Mouse (Mus musculus): Measurements from ENCODE around the gene Sdk2.

Gene Sdk2

GRCm38 (mm10) chr11:113819001-113819400, 247.8 kb downstream of the Sdk2 start:
- DNase-seq: no peak

- no peak for DNase-seq
Measured at GRCm38 (mm10) chr11:113816971-113817548, 249.8 kb downstream of the Sdk2 start.

- no peak for DNase-seq
Measured at GRCm38 (mm10) chr11:113816439-113816838, 250.4 kb downstream of the Sdk2 start.

DNA sequence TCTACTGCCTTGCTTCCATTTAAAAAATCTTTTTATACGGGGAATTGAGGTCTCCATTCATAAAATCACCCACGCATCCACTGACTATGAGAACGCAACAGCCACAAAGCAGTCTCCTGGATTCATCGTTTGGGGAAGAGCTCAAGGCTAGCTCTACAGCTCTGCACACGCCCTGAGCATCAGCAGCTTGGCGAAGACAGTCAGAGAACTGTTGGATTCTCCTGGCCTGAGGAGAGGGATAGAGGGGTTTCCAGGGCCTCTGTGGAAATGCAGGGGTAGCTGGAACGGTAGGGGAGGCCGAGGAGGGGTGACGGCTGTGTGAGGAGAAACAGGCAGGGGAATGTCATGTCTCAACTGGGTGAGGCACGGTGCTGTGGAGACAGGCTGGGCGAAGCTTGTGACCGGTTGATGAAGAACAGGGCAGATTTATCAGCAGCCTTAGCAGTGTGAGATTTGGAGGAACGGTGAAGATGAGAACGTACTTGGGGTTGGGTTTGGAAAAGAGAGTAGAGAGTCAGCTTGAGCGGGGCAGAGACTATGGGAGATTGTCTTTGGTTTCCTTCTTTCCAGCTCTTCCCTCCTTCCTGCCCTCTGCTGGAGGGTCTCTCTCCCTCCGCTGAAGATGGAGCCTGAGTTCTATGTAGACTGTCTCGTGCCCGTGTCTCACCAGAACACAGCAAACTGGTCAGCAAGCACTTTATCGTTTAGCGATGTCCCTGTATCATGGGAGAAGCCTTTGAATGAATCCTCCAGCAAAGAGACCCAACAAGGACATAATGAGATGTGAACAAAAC, 255.1 kb downstream of the Sdk2 start:
- no peak for DNase-seq

DNA sequence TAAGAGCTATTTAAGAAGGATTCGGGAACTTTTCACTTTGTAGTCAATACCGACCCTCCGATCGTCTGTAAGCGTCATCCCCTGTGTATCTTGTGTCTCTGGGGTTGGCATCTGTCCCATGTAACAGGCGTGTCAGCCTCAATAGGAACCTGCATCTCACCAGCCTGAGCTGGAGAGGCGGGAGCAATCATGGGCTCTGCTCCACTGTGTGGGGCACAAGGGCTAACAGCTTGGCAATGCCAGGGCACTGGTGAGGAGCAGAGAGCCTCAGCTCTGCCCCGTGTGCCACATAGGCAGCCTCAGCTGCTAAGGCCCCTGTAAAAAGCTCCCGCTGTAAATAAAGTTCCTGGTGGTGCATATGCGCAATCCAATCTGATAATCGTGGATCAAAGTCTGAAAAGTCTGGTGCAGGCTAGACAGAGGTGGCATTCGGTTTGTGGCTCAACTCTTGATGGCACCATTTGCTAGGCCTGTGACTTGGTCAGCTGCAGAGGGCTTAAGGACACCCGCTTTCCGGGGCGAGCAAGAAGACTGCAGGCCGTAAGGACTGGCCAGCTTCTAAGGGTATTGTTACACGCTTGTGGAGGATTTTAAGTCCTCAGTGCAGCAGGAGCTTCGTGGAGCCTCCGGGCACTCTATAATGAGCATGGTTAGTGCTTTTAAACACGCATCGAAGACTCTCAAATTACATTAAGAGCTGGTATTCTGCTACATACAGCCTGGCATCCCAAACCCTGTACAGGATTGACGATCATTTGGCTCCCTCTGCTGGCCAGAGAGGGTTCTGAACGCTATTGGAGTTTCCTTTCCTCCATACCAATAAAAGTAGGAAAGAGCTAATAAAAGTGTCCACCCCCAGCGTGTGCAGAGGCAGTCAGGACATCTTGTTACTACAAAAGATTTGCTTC, 256.0 kb downstream of the Sdk2 start:
- peak; percentile 79 for DNase-seq

DNA sequence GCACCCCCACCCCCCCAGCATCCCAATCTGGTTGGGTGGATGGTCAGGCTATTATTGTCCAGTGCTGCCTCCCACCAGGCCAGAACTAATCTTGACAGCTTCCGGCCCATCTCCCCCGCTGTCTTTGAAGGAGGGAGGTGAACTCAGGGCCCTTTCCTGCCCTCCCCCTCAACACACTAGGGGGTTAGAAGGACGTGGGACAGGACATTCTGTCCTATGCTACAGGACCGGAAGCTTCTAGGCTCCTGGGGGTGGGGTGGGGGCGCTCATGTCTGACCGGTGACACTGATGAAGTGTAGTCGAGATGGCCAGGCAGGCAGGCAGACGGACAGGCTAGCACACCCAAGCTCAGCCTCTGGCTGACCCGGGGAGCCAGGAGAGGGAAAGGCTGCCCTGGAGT, 259.8 kb downstream of the Sdk2 start:
- no peak for DNase-seq

GRCm38 (mm10) chr11:113806382-113807077, 260.3 kb downstream of the Sdk2 start:
- peak; percentile 46 for DNase-seq

- DNase-seq: no peak
Measured at GRCm38 (mm10) chr11:113805974-113806373, 260.9 kb downstream of the Sdk2 start.

DNA sequence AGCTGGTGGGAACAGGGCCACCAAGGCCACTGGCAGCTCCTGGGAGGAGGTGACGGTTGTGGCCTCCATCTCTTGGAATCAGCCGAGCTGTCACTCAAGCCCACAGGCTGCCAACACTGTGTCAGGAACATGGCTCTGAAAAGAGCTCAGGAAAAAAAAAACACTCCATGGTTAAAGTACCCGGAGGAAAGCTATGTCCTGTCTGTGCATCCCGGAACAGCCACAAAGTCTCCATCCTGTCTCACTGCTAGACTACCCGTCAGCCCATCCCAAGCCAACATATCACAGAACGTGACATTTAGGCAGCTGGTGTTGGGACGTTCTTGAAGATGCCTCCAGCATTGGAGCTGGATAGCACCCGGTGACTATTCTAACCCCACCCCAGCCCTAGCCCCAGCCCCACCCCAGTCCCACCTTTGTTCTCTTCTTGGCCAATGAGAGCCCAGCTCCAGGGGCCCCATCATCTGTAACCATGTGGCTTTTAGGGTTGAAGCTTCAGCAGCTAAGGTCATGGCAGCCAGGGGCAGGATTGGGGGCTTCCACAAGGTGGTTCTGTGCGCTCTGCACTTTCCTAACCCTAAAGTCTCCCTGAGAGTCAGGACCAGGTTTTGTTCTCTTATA, 263.4 kb downstream of the Sdk2 start:
- DNase-seq: no peak

GRCm38 (mm10) chr11:113802456-113802855, 264.4 kb downstream of the Sdk2 start:
- no peak for DNase-seq

GRCm38 (mm10) chr11:113800026-113800425, 266.8 kb downstream of the Sdk2 start:
- peak; percentile 43 for DNase-seq

- DNase-seq: no peak
Measured at GRCm38 (mm10) chr11:113799041-113799447, 267.8 kb downstream of the Sdk2 start.

DNA sequence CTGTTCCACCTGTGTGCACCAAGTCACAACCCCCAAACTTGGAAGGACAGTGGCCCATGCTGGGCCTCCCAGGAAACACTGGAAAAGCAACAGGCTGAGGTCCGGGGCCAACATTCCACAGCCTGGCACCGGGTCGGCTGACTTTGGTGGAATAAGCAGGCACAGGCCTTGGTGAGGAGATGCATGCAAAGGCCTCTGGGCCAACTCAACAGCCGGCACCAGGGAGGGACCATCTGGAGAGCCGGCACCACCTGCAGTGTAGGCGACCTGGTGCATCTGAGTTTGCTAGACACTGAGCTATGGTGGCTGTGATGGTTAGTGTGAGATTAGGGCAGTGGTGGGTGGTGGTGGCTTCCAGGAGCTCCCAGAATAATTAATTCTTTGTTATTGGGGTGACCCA, 268.8 kb downstream of the Sdk2 start:
- DNase-seq: peak; percentile 97

DNA sequence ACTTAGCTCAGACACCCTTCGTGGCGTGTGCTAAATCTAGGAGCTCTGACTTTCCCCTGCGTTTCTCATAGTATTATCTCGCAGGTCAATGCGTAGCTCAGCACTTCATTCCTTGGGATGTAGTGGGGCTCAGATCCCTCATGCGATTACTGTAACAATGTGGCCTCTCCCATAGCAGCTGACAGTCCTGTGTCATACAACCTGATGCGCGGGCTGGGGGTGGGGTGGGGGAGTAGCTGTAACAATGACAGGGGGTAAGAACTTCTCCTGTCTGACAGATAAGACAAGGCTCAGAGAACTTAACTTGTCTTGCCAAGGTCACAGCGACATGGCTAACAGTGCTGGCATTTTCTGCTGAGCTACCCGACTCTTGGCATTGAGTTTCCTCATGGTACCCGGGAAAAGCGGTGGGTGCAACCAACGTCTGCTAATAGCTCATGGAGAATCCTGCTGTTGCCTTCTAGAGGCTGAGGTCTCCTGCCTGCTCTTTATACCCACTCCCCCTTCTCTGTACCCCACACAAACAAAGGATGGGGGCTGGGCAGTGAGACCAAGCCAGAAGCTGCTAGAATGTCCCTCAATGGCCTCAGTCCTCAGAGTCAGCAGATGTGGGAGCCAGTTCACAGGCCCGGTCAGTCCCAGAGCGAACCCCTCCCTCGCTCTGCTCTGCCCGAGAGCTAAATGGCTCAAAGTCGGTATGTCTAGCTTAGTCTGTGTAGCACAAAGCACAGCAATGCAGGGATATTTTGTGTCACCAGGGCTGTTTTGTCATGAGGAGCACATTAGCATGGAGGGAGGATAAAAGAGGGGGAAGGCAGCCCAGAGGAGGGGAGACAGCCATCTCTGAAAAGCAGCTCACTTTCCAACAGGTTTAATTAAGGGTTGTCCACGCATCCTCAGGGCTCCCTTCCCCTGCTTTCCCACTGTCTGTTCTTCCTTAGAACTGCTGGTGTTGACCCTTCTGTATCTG, 269.5 kb downstream of the Sdk2 start:
- peak; percentile 51 for DNase-seq

- DNase-seq: no peak
Measured at GRCm38 (mm10) chr11:113795846-113796245, 271.0 kb downstream of the Sdk2 start.

DNA sequence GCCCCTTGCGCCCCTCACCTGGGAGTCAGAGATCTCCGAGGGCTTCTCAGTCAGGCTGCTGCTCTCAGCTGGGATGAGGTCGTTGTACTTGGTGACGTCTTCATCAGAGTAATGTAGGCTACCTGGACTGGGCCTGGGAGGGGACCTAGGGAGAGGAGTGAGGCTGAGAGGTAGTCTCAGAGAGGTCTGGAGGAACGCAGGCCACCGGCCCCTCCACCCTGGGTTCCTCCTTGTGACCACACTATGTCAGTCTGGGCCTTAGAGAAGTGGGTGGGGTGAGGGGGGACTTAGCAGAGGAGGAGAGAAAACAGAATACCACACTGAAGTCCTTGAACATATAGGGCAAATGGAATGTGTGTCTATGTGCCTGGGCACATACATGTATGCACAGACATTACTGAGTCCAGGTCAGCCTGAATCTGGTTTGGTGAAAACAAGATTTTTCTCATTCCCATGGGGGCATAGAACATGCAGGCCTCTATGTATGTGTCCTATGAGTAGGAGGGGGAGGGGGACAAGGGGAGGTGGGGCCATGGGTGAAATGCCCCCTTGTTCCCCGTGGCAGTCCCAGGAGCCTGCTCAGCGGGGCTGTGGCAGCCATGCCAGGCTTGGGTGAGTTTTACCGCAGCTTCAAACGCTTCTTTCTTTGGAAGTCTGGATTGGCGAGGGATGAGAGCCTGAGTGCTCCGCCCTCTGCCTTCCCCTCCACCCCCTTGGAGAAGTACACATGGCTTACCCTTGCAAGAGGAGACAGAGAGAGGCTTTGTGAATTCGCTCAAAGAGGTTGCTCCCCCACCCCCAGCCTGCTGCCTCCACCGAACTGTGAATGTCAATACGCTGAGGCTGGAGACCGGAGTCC, 275.3 kb downstream of the Sdk2 start:
- no peak for DNase-seq

- DNase-seq: no peak
Measured at GRCm38 (mm10) chr11:113789101-113789500, 277.7 kb downstream of the Sdk2 start.

DNA sequence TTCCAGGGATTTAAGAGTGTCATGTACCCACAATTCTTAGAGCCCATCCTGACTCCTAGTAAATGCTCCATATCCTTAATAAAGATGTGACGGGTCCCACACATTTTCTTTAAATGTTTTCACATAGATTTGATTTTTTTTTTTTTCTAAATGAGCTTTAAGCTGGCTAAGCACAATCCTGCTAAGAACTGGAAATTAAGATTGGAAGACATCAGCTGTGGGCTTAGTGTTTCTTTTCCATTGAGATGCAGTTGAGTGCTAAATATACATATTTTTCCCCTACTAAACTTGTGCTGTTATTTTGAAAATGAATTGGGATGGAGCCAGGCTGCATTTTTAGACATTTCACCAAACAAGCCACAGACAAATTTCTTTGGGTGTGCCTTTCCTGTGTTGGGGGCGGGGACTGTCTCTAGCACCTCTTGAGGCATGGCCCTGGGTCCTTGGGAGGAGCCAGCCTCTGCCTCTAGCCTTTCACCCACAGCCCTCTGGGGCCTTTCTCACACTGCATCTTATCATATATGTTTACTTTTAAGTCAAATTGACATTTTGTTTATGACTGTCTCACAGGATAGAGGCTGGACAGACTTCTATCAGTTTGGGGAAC, 278.6 kb downstream of the Sdk2 start:
- DNase-seq: no peak

DNA sequence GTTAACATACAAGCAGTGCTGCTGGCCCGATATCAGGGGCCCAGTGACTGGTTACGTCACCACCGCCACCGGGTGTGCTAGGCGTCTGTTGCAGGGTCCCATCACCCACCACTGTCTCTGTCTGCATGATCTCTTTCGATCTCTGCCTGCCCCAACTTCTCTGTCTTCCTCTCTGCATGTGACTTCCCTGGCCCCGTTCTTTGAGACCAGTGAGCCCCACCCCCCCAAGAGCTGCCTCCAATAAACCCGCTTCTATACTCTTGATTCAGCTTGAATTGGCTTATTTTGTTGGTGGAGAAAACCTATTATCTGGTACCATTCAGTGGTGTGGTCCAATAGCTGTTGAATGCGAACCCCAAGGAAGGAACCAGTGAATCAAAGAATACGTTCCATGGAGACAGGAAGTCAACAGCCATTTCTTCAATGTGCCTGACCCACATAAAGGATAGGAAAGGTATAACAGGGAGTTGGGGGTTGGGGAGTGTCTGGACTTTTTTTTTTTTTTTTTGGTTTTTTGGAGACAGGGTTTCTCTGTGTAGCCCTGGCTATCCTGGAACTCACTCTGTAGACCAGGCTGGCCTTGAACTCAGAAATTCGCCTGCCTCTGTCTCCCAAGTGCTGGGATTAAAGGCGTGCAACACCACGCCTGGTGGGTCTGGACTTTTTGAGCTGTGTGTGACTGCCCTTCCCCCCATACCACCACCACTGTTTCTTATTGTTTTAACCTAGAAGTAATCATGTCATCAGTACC, 279.2 kb downstream of the Sdk2 start:
- no peak for DNase-seq
